8 mouse cellular contexts compared by ENCODE assay signal in the genomic region with DNA sequence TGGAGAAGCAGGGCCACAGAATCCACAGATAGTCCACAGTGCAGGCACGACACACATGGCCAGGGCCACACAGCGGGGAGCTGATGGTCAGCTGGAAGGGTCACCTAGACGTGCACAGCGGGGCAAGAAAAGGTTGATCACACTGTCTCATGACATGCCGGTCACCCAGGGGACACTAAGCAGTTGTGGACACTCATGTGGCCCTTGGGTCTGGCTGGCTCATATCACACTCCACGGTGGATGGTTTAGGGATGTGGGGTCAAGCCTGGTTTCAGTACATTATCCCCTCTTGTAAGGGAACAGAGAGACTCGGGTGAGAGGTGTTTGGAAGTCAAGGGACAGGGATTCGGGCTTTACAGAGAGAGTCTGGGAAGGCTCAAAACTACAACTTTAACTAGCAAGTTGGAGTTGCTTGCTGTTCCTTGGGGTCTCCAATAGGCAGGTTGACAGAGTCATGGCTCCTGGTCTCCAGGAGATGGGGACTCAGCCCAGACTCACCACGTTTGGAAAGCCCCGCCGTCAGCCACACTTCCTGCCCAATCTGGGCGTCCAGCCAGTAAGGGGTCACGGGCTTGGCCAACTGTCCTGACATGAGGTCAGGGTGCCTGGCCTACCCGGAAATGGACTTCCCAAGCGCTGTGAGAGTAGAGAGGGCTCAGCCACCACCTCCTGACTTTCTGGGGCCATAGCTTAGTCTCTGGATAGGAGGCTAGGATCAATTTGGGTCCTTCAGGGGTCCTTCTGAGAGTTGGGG. TPM values are rescaled to one million over a fixed set of nuclear protein-coding genes. Genes with fewer than 3 reads are reported as not detected.
A peak's percentile ranks its signal among the peaks of the same experiment; 100 is the strongest.
DNase-seq lines count a peak whose midpoint lies in the region; ATAC-seq lines count a peak whose summit lies in the region.

No protein-coding gene starts in this region.

- no peak overlapping the region for H3K9ac ChIP-seq in hindbrain, embryonic 11.5 days (ENCODE audit: low read depth, low read length)

- H3K27ac ChIP-seq in hindbrain, embryonic 11.5 days (ENCODE audit: low read depth, low read length) = no peak overlapping the region

- H3K4me2 ChIP-seq in hindbrain, embryonic 11.5 days (replicated peaks; ENCODE audit: low read depth, low read length) = no peak overlapping the region

- H3K4me1 ChIP-seq in hindbrain, embryonic 11.5 days (replicated peaks; ENCODE audit: control insufficient read depth, insufficient read depth, low read length) = no peaks in the 10 kb centered on the region

- intact Hi-C loops in heart, postnatal 36 days (cut with DNase I) = no loop called here

- no peak for ATAC-seq in hindbrain, embryonic 11.5 days (ENCODE audit: low FRiP score)

- H3K9me3 ChIP-seq in hindbrain, embryonic 11.5 days (ENCODE audit: control insufficient read depth, low read length) = no peaks in the 10 kb centered on the region

- no peak overlapping the region for H3K4me3 ChIP-seq in hindbrain, embryonic 11.5 days (ENCODE audit: low read depth, low read length)

- H3K36me3 ChIP-seq in hindbrain, embryonic 11.5 days (ENCODE audit: control insufficient read depth, insufficient read depth, low read length) = no peaks in the 10 kb centered on the region

- no peaks in the 10 kb centered on the region for H3K27me3 ChIP-seq in hindbrain, embryonic 11.5 days (ENCODE audit: control insufficient read depth, insufficient read depth, low read length)

- 81% methylated on average over 15 of the region's 15 CpGs for WGBS in hindbrain, embryonic 11.5 days

- peak; percentile 38 to 54 for DNase-seq in layer of hippocampus, postnatal 10 days (ENCODE audit: low spot score in 2 of 2)
- DNase-seq in layer of hippocampus, adult 9-10 months (ENCODE audit: low spot score) = no peak
- DNase-seq in brain, adult 2 months (ENCODE audit: low read depth, low spot score) = peak; percentile 45
- DNase-seq in heart, postnatal 36 days = peak; percentile 79 to 80
- DNase-seq in lung, postnatal 25 days (ENCODE audit: low spot score) = peak; percentile 83
- DNase-seq in cerebellum, adult 8-10 months = no peak
- no peak for DNase-seq in hindbrain, embryonic 11.5 days (ENCODE audit: low spot score)
- DNase-seq in thymus, postnatal 36 days = no peak

RNA-seq across cellular contexts. Expression of a gene that starts 20.4 kb away (rescaled TPM):
- total RNA-seq in layer of hippocampus, postnatal 10 days (2021) = 10 to 100 TPM; 49.2 to 58.5 TPM
- 10 to 100 TPM; 18.6 to 24.6 TPM for total RNA-seq in heart, postnatal 36 days (2021)
- 10.9 and 12.4 TPM in 2 replicates for polyA plus RNA-seq in hindbrain, embryonic 11.5 days (2014; fragmentation: Nextera tagmentation; extraction: Ambion mirVana)

Comparison
In these comparisons a context has a peak if more than half of its experiments do, and no peak if none do; other contexts are left out.
1. DNase-seq: peak in layer of hippocampus, postnatal 10 days (2 of 2), brain, adult 2 months (single experiment), heart, postnatal 36 days (2 of 2) and lung, postnatal 25 days (single experiment); none in layer of hippocampus, adult 9-10 months (single experiment), cerebellum, adult 8-10 months (single experiment), hindbrain, embryonic 11.5 days (single experiment) and thymus, postnatal 36 days (0 of 2).